Mouse (Mus musculus) liver, adult 2 months (tissue): ENCODE results near the gene 1700019D03Rik.

ENCODE experiments used
- CTCF ChIP-seq: fragments of 200-500 bp; IDR thresholded peaks from 2 replicates; pipeline ENCODE4 v1.5.1; 2011; ENCODE audit warnings: low read depth, low read length, control low read depth
- POLR2A ChIP-seq: fragments of 200-500 bp; IDR thresholded peaks from 2 replicates; pipeline ENCODE4 v1.6.1; 2011; ENCODE audit warnings: low read length, control low read depth; ENCODE audit not compliant: insufficient read depth; ENCODE audit errors: extremely low read depth

GRCm38 (mm10) chr1:53049763-53050427, 29.9 kb upstream of the 1700019D03Rik start:
- TF ChIP-seq POLR2A (no peak), CTCF (no peak)
